Mouse (Mus musculus) liver, adult 2 months (tissue): ENCODE data around the gene Smg9. TPM values are rescaled to one million over a fixed set of nuclear protein-coding genes. Genes with fewer than 3 reads are reported as not detected.

Experiments
- DNase-seq: peaks from one replicate; pipeline ENCODE4 v3.0.0-alpha.2; 2011; ENCODE audit warnings: low read depth, low spot score; ENCODE audit errors: extremely low read depth
- H3K27ac ChIP-seq: fragments of 200-500 bp; replicated peaks from 2 replicates; pipeline ENCODE4 v1.5.1; 2012; ENCODE audit warnings: low read depth, mild to moderate bottlenecking, control low read depth, inconsistent platforms, low read length; ENCODE audit not compliant: insufficient read depth
- H3K27me3 ChIP-seq: fragments of 200-500 bp; 2 replicates; pipeline ENCODE4 v1.6.1; 2012; ENCODE audit warnings: mild to moderate bottlenecking, moderate library complexity, low read length, inconsistent platforms; ENCODE audit not compliant: control insufficient read depth, insufficient read depth
- H3K36me3 ChIP-seq: fragments of 200-500 bp; 2 replicates; pipeline ENCODE4 v1.6.1; 2012; ENCODE audit warnings: low read length, inconsistent platforms; ENCODE audit not compliant: control insufficient read depth, insufficient read depth
- H3K4me1 ChIP-seq: fragments of 200-500 bp; 2 replicates; pipeline ENCODE4 v1.6.1; 2011; ENCODE audit warnings: low read length; ENCODE audit not compliant: control insufficient read depth, insufficient read depth
- H3K4me3 ChIP-seq: fragments of 200-500 bp; 2 replicates; pipeline ENCODE4 v1.5.1; 2011; ENCODE audit warnings: low read depth, mild to moderate bottlenecking, control low read depth, low read length, moderate library complexity; ENCODE audit not compliant: insufficient read depth
- H3K79me2 ChIP-seq: fragments of 200-500 bp; 2 replicates; pipeline ENCODE4 v1.6.1; 2012; ENCODE audit warnings: inconsistent platforms, mild to moderate bottlenecking, low read length, moderate library complexity; ENCODE audit not compliant: control insufficient read depth, insufficient read depth
- H3K9ac ChIP-seq: fragments of 200-500 bp; 2 replicates; pipeline ENCODE4 v1.6.1; 2012; ENCODE audit warnings: low read depth, mild to moderate bottlenecking, control low read depth, inconsistent platforms, low read length
- CTCF ChIP-seq: fragments of 200-500 bp; IDR thresholded peaks from 2 replicates; pipeline ENCODE4 v1.5.1; 2011; ENCODE audit warnings: low read depth, low read length, control low read depth
- POLR2A ChIP-seq: fragments of 200-500 bp; IDR thresholded peaks from 2 replicates; pipeline ENCODE4 v1.6.1; 2011; ENCODE audit warnings: low read length, control low read depth; ENCODE audit not compliant: insufficient read depth; ENCODE audit errors: extremely low read depth
- WGBS: fragments of 180-500 bp; shearing (Covaris S2); methylation state at CpG from one replicate; pipeline ENCODE4 v1.1.7; 2018; 5-methylcytosine and 5-hydroxymethylcytosine counted together
- polyA plus RNA-seq: library from polyadenylated mRNA; depleted of rRNA; stranded (reverse); fragments of >200 nt; gene quantifications from 2 replicates; pipeline ENCODE4 v1.2.3, GENCODE M21; 2012
- total RNA-seq: library from RNA; depleted of rRNA; stranded (reverse); fragments of >200 nt; gene quantifications from 2 replicates; pipeline ENCODE4 v1.2.3, GENCODE M21; 2014

The Smg9 gene
- total and polyA plus RNA-seq, 2 experiments, result 3.7 to 17.8 TPM

DNA sequence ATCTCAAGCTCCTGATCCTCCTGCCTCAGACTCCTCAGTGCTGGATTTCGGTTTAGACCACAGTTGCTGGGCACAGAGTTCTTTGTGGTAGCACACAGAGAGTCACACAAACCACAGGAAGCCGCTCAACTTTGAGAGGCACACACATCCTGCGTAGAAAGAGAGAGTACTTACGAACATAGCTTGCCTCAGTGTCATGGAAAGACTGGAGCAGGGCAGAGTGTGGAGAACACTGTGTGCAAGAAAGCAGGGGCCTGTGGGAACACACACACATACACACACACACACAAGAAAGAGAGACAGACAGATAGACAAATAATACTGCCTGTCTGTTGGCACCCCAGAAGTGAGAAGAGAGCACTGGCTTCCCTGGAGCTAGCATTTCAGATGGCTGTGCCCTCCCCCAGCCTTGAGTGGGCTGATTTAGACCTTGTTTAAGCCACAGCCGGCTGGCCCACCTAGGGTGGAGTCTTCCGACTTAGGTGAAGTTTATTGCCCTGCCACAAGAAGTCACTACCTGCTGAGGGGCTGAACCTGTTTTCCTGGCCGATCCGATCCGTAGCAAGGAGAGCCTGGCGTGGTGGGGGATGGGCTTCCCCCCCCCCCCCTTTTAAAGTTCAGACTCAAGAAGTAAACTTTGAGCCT lies 58.4 kb downstream of the Smg9 start:
- Histone ChIP-seq H3K9ac (no peak overlapping the region), H3K27me3 (no peaks in the 10 kb centered on the region), H3K36me3 (no peaks in the 10 kb centered on the region), H3K79me2 (no peaks in the 10 kb centered on the region), H3K4me1 (no peaks in the 10 kb centered on the region), H3K4me3 (no peak overlapping the region), H3K27ac (no peak overlapping the region)
- DNase-seq, result no peak
- WGBS, result 77% methylated on average over 10 of the region's 10 CpGs
- TF ChIP-seq CTCF (no peak), POLR2A (no peak)

- TF ChIP-seq CTCF, result no peak
- no peak for TF ChIP-seq POLR2A
- no peak for DNase-seq
- H3K4me1 ChIP-seq, result no peaks in the 10 kb centered on the region
- no peaks in the 10 kb centered on the region for H3K79me2 ChIP-seq
- no peak overlapping the region for H3K9ac ChIP-seq
- H3K4me3 ChIP-seq, result no peak overlapping the region
- no peaks in the 10 kb centered on the region for H3K36me3 ChIP-seq
- no peak overlapping the region for H3K27ac ChIP-seq
- 76% methylated on average over 5 of the region's 5 CpGs for WGBS
- no peaks in the 10 kb centered on the region for H3K27me3 ChIP-seq
Measured at GRCm38 (mm10) chr7:24459440-24459839, 60.0 kb downstream of the Smg9 start.

DNA sequence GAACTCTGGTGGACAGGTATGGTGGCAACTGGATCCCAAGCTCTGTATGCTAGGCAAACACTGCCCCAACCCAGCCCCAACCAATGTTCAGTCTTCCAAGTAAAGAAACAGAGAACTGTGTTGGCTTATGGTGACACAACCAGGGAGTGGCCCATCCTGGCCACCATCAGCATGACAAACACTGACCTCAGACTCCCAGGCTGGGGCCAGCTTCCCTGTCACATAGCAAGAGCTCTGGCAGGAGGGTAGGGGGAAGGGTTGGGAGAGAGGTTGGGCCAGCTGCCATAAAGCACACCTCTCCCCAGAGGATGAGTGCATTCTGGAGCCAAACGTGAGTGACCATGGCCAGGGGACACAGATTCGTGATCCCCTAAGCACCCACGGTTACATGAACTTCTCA lies 60.4 kb downstream of the Smg9 start:
- no peaks in the 10 kb centered on the region for H3K79me2 ChIP-seq
- H3K9ac ChIP-seq, result no peak overlapping the region
- WGBS, result 32% methylated on average over 3 of the region's 3 CpGs
- no peak overlapping the region for H3K27ac ChIP-seq
- H3K27me3 ChIP-seq, result no peaks in the 10 kb centered on the region
- no peaks in the 10 kb centered on the region for H3K4me1 ChIP-seq
- H3K36me3 ChIP-seq, result no peaks in the 10 kb centered on the region
- DNase-seq, result no peak
- TF ChIP-seq CTCF, result no peak
- no peak for TF ChIP-seq POLR2A
- H3K4me3 ChIP-seq, result no peak overlapping the region

DNA sequence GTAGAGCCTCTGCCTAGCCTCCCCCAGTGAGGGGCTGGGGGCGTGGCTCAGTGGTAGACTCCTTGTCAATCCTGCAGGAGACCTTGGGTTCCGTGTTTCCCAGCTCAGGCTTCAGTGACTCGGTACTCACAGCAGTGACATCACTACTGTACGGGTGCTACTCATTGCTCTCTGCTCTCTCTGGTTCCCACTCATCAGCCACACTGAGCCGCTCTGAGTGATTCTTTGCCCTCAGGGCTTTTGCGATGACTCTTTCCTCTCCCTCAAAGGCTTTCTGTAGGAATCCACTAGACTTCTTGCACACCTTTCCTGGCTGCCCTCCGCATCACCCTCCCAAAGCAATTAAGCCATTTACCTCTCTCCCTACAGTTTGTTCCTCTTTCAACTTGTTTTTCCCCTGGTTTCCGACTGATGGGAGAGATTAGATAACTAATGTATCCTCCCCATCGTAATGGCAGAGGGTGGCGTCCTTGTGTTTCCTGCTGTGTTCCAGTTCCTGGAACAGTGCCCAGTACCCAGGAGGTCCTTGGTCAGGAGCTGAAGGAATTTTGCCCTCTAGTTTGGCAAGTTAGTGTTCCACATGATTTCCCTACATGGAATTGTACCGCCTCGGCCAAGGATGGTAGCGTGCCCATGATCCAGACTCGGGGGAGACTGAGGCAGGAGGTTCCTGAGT lies 62.1 kb downstream of the Smg9 start:
- H3K4me3 ChIP-seq, result no peak overlapping the region
- H3K79me2 ChIP-seq, result no peaks in the 10 kb centered on the region
- DNase-seq, result no peak
- no peaks in the 10 kb centered on the region for H3K36me3 ChIP-seq
- no peaks in the 10 kb centered on the region for H3K4me1 ChIP-seq
- no peaks in the 10 kb centered on the region for H3K27me3 ChIP-seq
- H3K27ac ChIP-seq, result no peak overlapping the region
- WGBS, result 42% methylated on average over 14 of the region's 14 CpGs
- TF ChIP-seq CTCF (no peak), POLR2A (no peak)
- H3K9ac ChIP-seq, result no peak overlapping the region

DNA sequence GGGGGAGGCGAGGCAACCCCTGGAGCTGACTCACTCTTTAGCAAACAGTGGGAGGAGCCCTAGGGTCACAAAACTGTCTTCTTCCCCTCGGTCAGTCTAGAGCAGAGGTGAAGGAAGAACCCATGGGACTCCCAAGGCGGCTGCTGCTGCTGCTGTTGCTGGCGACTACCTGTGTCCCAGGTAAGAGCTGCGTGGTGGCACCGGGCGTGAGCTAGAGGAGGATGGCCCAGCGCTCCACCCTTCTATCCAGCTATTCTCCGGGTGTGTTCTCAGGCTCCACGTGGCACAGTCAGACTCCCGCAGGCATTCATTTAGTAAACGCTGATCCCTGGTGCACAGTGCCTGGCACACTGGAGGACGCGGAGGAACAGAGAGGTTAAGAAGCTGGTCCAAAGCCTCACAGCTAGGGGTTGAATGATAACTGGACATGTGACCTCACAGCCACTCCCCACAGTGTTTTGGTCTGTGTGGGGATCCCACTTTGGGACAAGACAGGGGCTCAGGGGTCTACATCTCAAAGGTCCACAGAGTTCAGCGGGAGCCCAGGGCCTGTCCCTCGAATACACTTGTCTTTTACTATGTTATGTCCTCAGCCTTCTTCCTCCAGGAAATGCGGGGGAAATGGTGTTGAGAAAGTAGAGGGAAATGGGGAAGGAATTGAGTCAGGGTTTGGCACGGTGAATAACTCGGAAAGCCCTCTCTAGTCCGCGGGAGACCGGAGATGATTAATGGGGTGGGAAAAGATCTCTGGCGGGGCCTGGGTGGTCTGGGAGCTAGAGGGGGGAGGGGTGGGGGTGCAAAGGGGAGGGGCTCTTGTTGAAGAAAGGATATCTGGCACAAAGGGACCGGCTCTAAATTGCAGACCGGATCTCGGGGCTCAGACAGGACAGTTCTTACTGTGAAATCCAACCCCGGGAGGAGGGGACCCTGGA lies 63.2 kb downstream of the Smg9 start, which contains the start of gene Plaur:
Gene Plaur (plus strand): TSS at position 97 of the 932 bp plus-strand sequence.
- no peaks in the 10 kb centered on the region for H3K79me2 ChIP-seq
- H3K27me3 ChIP-seq, result no peaks in the 10 kb centered on the region
- no peaks in the 10 kb centered on the region for H3K4me1 ChIP-seq
- H3K36me3 ChIP-seq, result no peaks in the 10 kb centered on the region
- H3K9ac ChIP-seq, result peak within 1 kb of the TSS; percentile 37
- 6% methylated on average over 27 of the region's 27 CpGs for WGBS
- DNase-seq, result no peak
- TF ChIP-seq CTCF, result no peak
- no peak for TF ChIP-seq POLR2A
- peak within 1 kb of the TSS; percentile 49 for H3K4me3 ChIP-seq
- 0 out of 2 replicates have a peak within 1 kb of the TSS, but pooled peaks have one; percentile 15 for H3K27ac ChIP-seq
